Mouse (Mus musculus): ENCODE data around the gene Engase.

DNA sequence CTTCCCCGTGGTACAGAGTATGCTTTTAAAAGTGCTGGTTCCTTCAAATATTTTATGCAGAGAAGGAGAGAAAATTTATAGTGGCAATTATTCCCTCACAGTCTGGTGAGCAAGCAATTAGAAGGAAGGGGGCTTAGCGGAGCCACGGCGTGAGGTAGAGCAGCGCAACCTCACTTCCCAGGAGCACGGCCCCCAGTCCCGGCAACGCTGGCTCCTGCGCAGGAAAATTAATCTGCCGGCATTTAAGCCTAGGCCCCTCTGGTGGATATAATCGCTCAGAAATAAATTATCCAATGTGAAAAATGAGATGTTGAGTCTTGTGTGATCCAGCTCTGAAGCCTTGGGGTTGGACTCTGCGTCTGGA, 12.3 kb downstream of the Engase start:
- TF ChIP-seq CTCF (IDR thresholded peaks at IDR 0.05; ENCODE audit: low read depth) (no peak), EP300 (optimal IDR thresholded peaks at IDR 0.05) (no peak)
